Mouse (Mus musculus): ENCODE data around the gene Stk32b. TPM values are rescaled to one million over a fixed set of nuclear protein-coding genes. Genes with fewer than 3 reads are reported as not detected.

Stk32b gene
- total RNA-seq, 2 experiments from 2014 or later, result 0.64 to 0.66 TPM

- no peak for DNase-seq (ENCODE audit: low spot score in 2 of 2)
Observed at GRCm38 (mm10) chr5:37664962-37665361, 52.0 kb downstream of the Stk32b start.

GRCm38 (mm10) chr5:37659177-37659576 is 57.8 kb downstream of the Stk32b start:
- no peak for DNase-seq (ENCODE audit: low spot score in 2 of 2)

- no peak for DNase-seq (ENCODE audit: low spot score in 2 of 2)
Observed at GRCm38 (mm10) chr5:37657741-37658140, 59.2 kb downstream of the Stk32b start.

GRCm38 (mm10) chr5:37655208-37655607 is 61.8 kb downstream of the Stk32b start:
- DNase-seq (ENCODE audit: low spot score in 2 of 2), result no peak

GRCm38 (mm10) chr5:37650681-37651211 is 66.2 kb downstream of the Stk32b start:
- no peak for DNase-seq (ENCODE audit: low spot score in 2 of 2)

- DNase-seq (ENCODE audit: low spot score in 2 of 2), result no peak
Observed at GRCm38 (mm10) chr5:37650089-37650601, 66.8 kb downstream of the Stk32b start.

- no peak for DNase-seq (ENCODE audit: low spot score in 2 of 2)
Observed at GRCm38 (mm10) chr5:37644082-37644481, 72.9 kb downstream of the Stk32b start.

GRCm38 (mm10) chr5:37642486-37642885 is 74.5 kb downstream of the Stk32b start:
- no peak for DNase-seq (ENCODE audit: low spot score in 2 of 2)

GRCm38 (mm10) chr5:37634791-37635190 is 82.2 kb downstream of the Stk32b start:
- DNase-seq (ENCODE audit: low spot score in 2 of 2), result no peak

GRCm38 (mm10) chr5:37627437-37628163 is 89.4 kb downstream of the Stk32b start:
- no peak for DNase-seq (ENCODE audit: low spot score in 2 of 2)

GRCm38 (mm10) chr5:37611874-37612273 is 105.1 kb downstream of the Stk32b start:
- DNase-seq (ENCODE audit: low spot score in 2 of 2), result no peak

- no peak for DNase-seq (ENCODE audit: low spot score in 2 of 2)
Observed at GRCm38 (mm10) chr5:37599566-37599965, 117.4 kb downstream of the Stk32b start.

GRCm38 (mm10) chr5:37598271-37598670 is 118.7 kb downstream of the Stk32b start:
- DNase-seq (ENCODE audit: low spot score in 2 of 2), result no peak

- no peak for DNase-seq (ENCODE audit: low spot score in 2 of 2)
Observed at GRCm38 (mm10) chr5:37592411-37592810, 124.6 kb downstream of the Stk32b start.

GRCm38 (mm10) chr5:37587861-37588260 is 129.1 kb downstream of the Stk32b start:
- no peak for DNase-seq (ENCODE audit: low spot score in 2 of 2)

GRCm38 (mm10) chr5:37586071-37586470 is 130.9 kb downstream of the Stk32b start:
- DNase-seq (ENCODE audit: low spot score in 2 of 2), result no peak

GRCm38 (mm10) chr5:37575427-37575826 is 141.5 kb downstream of the Stk32b start:
- DNase-seq (ENCODE audit: low spot score in 2 of 2), result no peak

GRCm38 (mm10) chr5:37557274-37557815 is 159.6 kb downstream of the Stk32b start:
- no peak for DNase-seq (ENCODE audit: low spot score in 2 of 2)

- DNase-seq (ENCODE audit: low spot score in 2 of 2), result no peak
Observed at GRCm38 (mm10) chr5:37554231-37554630, 162.7 kb downstream of the Stk32b start.

GRCm38 (mm10) chr5:37551649-37552048 is 165.3 kb downstream of the Stk32b start:
- DNase-seq (ENCODE audit: low spot score in 2 of 2), result no peak

GRCm38 (mm10) chr5:37535726-37536293 is 181.2 kb downstream of the Stk32b start:
- no peak for DNase-seq (ENCODE audit: low spot score in 2 of 2)

- DNase-seq (ENCODE audit: low spot score in 2 of 2), result no peak
Observed at GRCm38 (mm10) chr5:37535227-37535626, 181.7 kb downstream of the Stk32b start.

Data from adrenal gland, adult 18-20 months (tissue).